Mouse (Mus musculus): ENCODE results near the gene Wnt6.

GRCm38 (mm10) chr1:74795145-74795529 lies 23.4 kb downstream of the Wnt6 start:
- TF ChIP-seq MAFK (IDR thresholded peaks at IDR 0.05; ENCODE audit: insufficient read depth, low read depth, low read length): no peak
- no peak for TF ChIP-seq HCFC1 (IDR thresholded peaks at IDR 0.05; ENCODE audit: borderline replicate concordance, insufficient read depth, low read length)

Measured in ES-E14 (cell line).